Mouse (Mus musculus): ENCODE measurements at regions not wholly inside any gene's neighbourhood (a gene's known extent, or its start where the extent isn't known, plus 50 kb on each side); places are given as distances from the start of the nearest gene placed in this dataset.
A peak's percentile ranks its signal among the peaks of the same experiment; 100 is the strongest.

GRCm38 (mm10) chr1:128714843-128715242 is 122.8 kb upstream of the Cxcr4 start:
- Histone ChIP-seq H3K4me2 (replicated peaks) (no peak overlapping the region), H3K9me3 (ENCODE audit: control insufficient read depth, low read length) (no peaks in the 10 kb centered on the region), H3K4me3 (replicated peaks; ENCODE audit: low read length) (no peak overlapping the region), H3K4me1 (replicated peaks; ENCODE audit: control insufficient read depth, insufficient read depth, low read length) (no peaks in the 10 kb centered on the region), H3K36me3 (replicated peaks; ENCODE audit: control insufficient read depth, insufficient read depth) (no peaks in the 10 kb centered on the region), H3K27ac (no peak overlapping the region), H3K9ac (no peak overlapping the region), H3K27me3 (ENCODE audit: control insufficient read depth, insufficient read depth, low read length) (no peaks in the 10 kb centered on the region)
- WGBS: 70% methylated on average over 6 of the region's 6 CpGs
- DNase-seq (ENCODE audit: low spot score) (no peak), ATAC-seq (ENCODE audit: low FRiP score) (no peak)

GRCm38 (mm10) chr1:128712876-128713275 is 120.8 kb upstream of the Cxcr4 start:
- no peak for ATAC-seq (ENCODE audit: low FRiP score)
- no peak for DNase-seq (ENCODE audit: low spot score)
- Histone ChIP-seq H3K4me3 (replicated peaks; ENCODE audit: low read length) (no peak overlapping the region), H3K9ac (no peak overlapping the region), H3K27ac (no peak overlapping the region), H3K4me1 (replicated peaks; ENCODE audit: control insufficient read depth, insufficient read depth, low read length) (no peaks in the 10 kb centered on the region), H3K4me2 (replicated peaks) (no peak overlapping the region), H3K36me3 (replicated peaks; ENCODE audit: control insufficient read depth, insufficient read depth) (no peaks in the 10 kb centered on the region), H3K27me3 (ENCODE audit: control insufficient read depth, insufficient read depth, low read length) (no peaks in the 10 kb centered on the region), H3K9me3 (ENCODE audit: control insufficient read depth, low read length) (no peaks in the 10 kb centered on the region)
- 72% methylated on average over 7 of the region's 7 CpGs for WGBS

GRCm38 (mm10) chr1:128711121-128711520 is 119.0 kb upstream of the Cxcr4 start:
- ATAC-seq (ENCODE audit: low FRiP score): peak; percentile 24; the same call in 1 of the 2 replicates
- H3K27me3 ChIP-seq (ENCODE audit: control insufficient read depth, insufficient read depth, low read length): no peaks in the 10 kb centered on the region

GRCm38 (mm10) chr1:128707747-128708146 is 115.7 kb upstream of the Cxcr4 start:
- no peak overlapping the region for H3K4me2 ChIP-seq (replicated peaks)
- WGBS: 93% methylated on average over 6 of the region's 6 CpGs
- no peak overlapping the region for H3K9ac ChIP-seq
- no peaks in the 10 kb centered on the region for H3K36me3 ChIP-seq (replicated peaks; ENCODE audit: control insufficient read depth, insufficient read depth)
- no peak overlapping the region for H3K4me3 ChIP-seq (replicated peaks; ENCODE audit: low read length)
- ATAC-seq (ENCODE audit: low FRiP score): no peak
- no peak overlapping the region for H3K27ac ChIP-seq
- no peaks in the 10 kb centered on the region for H3K4me1 ChIP-seq (replicated peaks; ENCODE audit: control insufficient read depth, insufficient read depth, low read length)
- H3K9me3 ChIP-seq (ENCODE audit: control insufficient read depth, low read length): no peaks in the 10 kb centered on the region
- DNase-seq (ENCODE audit: low spot score): no peak
- no peaks in the 10 kb centered on the region for H3K27me3 ChIP-seq (ENCODE audit: control insufficient read depth, insufficient read depth, low read length)

More at GRCm38 (mm10) chr1:128711121-128711520, 119.0 kb upstream of the Cxcr4 start:
- no peaks in the 10 kb centered on the region for H3K9me3 ChIP-seq (ENCODE audit: control insufficient read depth, low read length)
- H3K4me1 ChIP-seq (replicated peaks; ENCODE audit: control insufficient read depth, insufficient read depth, low read length): no peaks in the 10 kb centered on the region
- no peak for DNase-seq (ENCODE audit: low spot score)
- no peak overlapping the region for H3K4me3 ChIP-seq (replicated peaks; ENCODE audit: low read length)
- H3K9ac ChIP-seq: no peak overlapping the region
- H3K36me3 ChIP-seq (replicated peaks; ENCODE audit: control insufficient read depth, insufficient read depth): no peaks in the 10 kb centered on the region
- WGBS: 57% methylated on average over 5 of the region's 5 CpGs
- H3K4me2 ChIP-seq (replicated peaks): no peak overlapping the region
- H3K27ac ChIP-seq: no peak overlapping the region

- DNase-seq (ENCODE audit: low spot score) (no peak), ATAC-seq (ENCODE audit: low FRiP score) (no peak)
- no peaks in the 10 kb centered on the region for H3K9me3 ChIP-seq (ENCODE audit: control insufficient read depth, low read length)
- no peak overlapping the region for H3K4me2 ChIP-seq (replicated peaks)
- no peak overlapping the region for H3K4me3 ChIP-seq (replicated peaks; ENCODE audit: low read length)
- no peak overlapping the region for H3K9ac ChIP-seq
- no peaks in the 10 kb centered on the region for H3K4me1 ChIP-seq (replicated peaks; ENCODE audit: control insufficient read depth, insufficient read depth, low read length)
- no peak overlapping the region for H3K27ac ChIP-seq
- no peaks in the 10 kb centered on the region for H3K36me3 ChIP-seq (replicated peaks; ENCODE audit: control insufficient read depth, insufficient read depth)
- 89% methylated on average over 2 of the region's 2 CpGs for WGBS
- no peaks in the 10 kb centered on the region for H3K27me3 ChIP-seq (ENCODE audit: control insufficient read depth, insufficient read depth, low read length)
Observed at GRCm38 (mm10) chr1:128706167-128706566, 114.1 kb upstream of the Cxcr4 start.

- H3K4me3 ChIP-seq (replicated peaks; ENCODE audit: low read length): no peak overlapping the region
- no peak for ATAC-seq (ENCODE audit: low FRiP score)
- H3K4me2 ChIP-seq (replicated peaks): no peak overlapping the region
- DNase-seq (ENCODE audit: low spot score): no peak
- H3K9ac ChIP-seq: no peak overlapping the region
- no peaks in the 10 kb centered on the region for H3K4me1 ChIP-seq (replicated peaks; ENCODE audit: control insufficient read depth, insufficient read depth, low read length)
- H3K27me3 ChIP-seq (ENCODE audit: control insufficient read depth, insufficient read depth, low read length): no peaks in the 10 kb centered on the region
- no peak overlapping the region for H3K27ac ChIP-seq
- H3K9me3 ChIP-seq (ENCODE audit: control insufficient read depth, low read length): no peaks in the 10 kb centered on the region
- WGBS: 64% methylated on average over 3 of the region's 3 CpGs
- H3K36me3 ChIP-seq (replicated peaks; ENCODE audit: control insufficient read depth, insufficient read depth): no peaks in the 10 kb centered on the region
Observed at GRCm38 (mm10) chr1:128705071-128705503, 113.0 kb upstream of the Cxcr4 start.

GRCm38 (mm10) chr1:128701326-128701725 is 109.2 kb upstream of the Cxcr4 start:
- H3K4me1 ChIP-seq (replicated peaks; ENCODE audit: control insufficient read depth, insufficient read depth, low read length): no peaks in the 10 kb centered on the region
- WGBS: 55% methylated on average over 3 of the region's 3 CpGs
- H3K36me3 ChIP-seq (replicated peaks; ENCODE audit: control insufficient read depth, insufficient read depth): no peaks in the 10 kb centered on the region
- ATAC-seq (ENCODE audit: low FRiP score) (no peak), DNase-seq (ENCODE audit: low spot score) (no peak)
- no peak overlapping the region for H3K27ac ChIP-seq
- H3K9me3 ChIP-seq (ENCODE audit: control insufficient read depth, low read length): no peaks in the 10 kb centered on the region
- no peak overlapping the region for H3K4me2 ChIP-seq (replicated peaks)
- no peak overlapping the region for H3K9ac ChIP-seq
- no peaks in the 10 kb centered on the region for H3K27me3 ChIP-seq (ENCODE audit: control insufficient read depth, insufficient read depth, low read length)
- H3K4me3 ChIP-seq (replicated peaks; ENCODE audit: low read length): no peak overlapping the region

GRCm38 (mm10) chr1:128697962-128698361 is 105.9 kb upstream of the Cxcr4 start:
- Histone ChIP-seq H3K36me3 (replicated peaks; ENCODE audit: control insufficient read depth, insufficient read depth) (no peaks in the 10 kb centered on the region), H3K27ac (no peak overlapping the region), H3K4me3 (replicated peaks; ENCODE audit: low read length) (no peak overlapping the region), H3K4me2 (replicated peaks) (no peak overlapping the region), H3K9ac (no peak overlapping the region), H3K9me3 (ENCODE audit: control insufficient read depth, low read length) (no peaks in the 10 kb centered on the region), H3K4me1 (replicated peaks; ENCODE audit: control insufficient read depth, insufficient read depth, low read length) (no peaks in the 10 kb centered on the region), H3K27me3 (ENCODE audit: control insufficient read depth, insufficient read depth, low read length) (no peaks in the 10 kb centered on the region)
- DNase-seq (ENCODE audit: low spot score): no peak
- no peak for ATAC-seq (ENCODE audit: low FRiP score)
- WGBS: 88% methylated on average over 4 of the region's 4 CpGs

- Histone ChIP-seq H3K9me3 (ENCODE audit: control insufficient read depth, low read length) (no peaks in the 10 kb centered on the region), H3K27me3 (ENCODE audit: control insufficient read depth, insufficient read depth, low read length) (no peaks in the 10 kb centered on the region), H3K36me3 (replicated peaks; ENCODE audit: control insufficient read depth, insufficient read depth) (no peaks in the 10 kb centered on the region), H3K27ac (no peak overlapping the region), H3K9ac (no peak overlapping the region), H3K4me2 (replicated peaks) (no peak overlapping the region), H3K4me3 (replicated peaks; ENCODE audit: low read length) (no peak overlapping the region), H3K4me1 (replicated peaks; ENCODE audit: control insufficient read depth, insufficient read depth, low read length) (no peaks in the 10 kb centered on the region)
- DNase-seq (ENCODE audit: low spot score) (no peak), ATAC-seq (ENCODE audit: low FRiP score) (no peak)
- 86% methylated on average over 2 of the region's 2 CpGs for WGBS
Observed at GRCm38 (mm10) chr1:128695936-128696335, 103.8 kb upstream of the Cxcr4 start.

- H3K27me3 ChIP-seq (ENCODE audit: control insufficient read depth, insufficient read depth, low read length): no peaks in the 10 kb centered on the region
- no peaks in the 10 kb centered on the region for H3K36me3 ChIP-seq (replicated peaks; ENCODE audit: control insufficient read depth, insufficient read depth)
- no peak overlapping the region for H3K9ac ChIP-seq
- ATAC-seq (ENCODE audit: low FRiP score) (no peak), DNase-seq (ENCODE audit: low spot score) (no peak)
- H3K4me3 ChIP-seq (replicated peaks; ENCODE audit: low read length): no peak overlapping the region
- no peak overlapping the region for H3K27ac ChIP-seq
- no peaks in the 10 kb centered on the region for H3K9me3 ChIP-seq (ENCODE audit: control insufficient read depth, low read length)
- peaks cover 4% of the 10 kb centered on the region; the same call in 1 of the 2 replicates for H3K4me1 ChIP-seq (replicated peaks; ENCODE audit: control insufficient read depth, insufficient read depth, low read length)
- no peak overlapping the region for H3K4me2 ChIP-seq (replicated peaks)
Observed at GRCm38 (mm10) chr1:128692799-128693198, 100.7 kb upstream of the Cxcr4 start.

All from hindbrain, embryonic 14.5 days (tissue).